Mouse (Mus musculus) T-helper 17 cell (primary cell): ENCODE results near the gene Rps12-ps3.

Experiments
- in situ Hi-C, 2 experiments: fragments of 300-600 bp; cut with MboI, MseI; formaldehyde crosslinking; loops; 1 replicate in 1 of 2; 2 replicates in 1 of 2; pipeline ENCODE4 v1.15.1; 2025; ENCODE audit warnings: high pct_unique_total_duplicates in 2 of 2

Gene Rps12-ps3

DNA sequence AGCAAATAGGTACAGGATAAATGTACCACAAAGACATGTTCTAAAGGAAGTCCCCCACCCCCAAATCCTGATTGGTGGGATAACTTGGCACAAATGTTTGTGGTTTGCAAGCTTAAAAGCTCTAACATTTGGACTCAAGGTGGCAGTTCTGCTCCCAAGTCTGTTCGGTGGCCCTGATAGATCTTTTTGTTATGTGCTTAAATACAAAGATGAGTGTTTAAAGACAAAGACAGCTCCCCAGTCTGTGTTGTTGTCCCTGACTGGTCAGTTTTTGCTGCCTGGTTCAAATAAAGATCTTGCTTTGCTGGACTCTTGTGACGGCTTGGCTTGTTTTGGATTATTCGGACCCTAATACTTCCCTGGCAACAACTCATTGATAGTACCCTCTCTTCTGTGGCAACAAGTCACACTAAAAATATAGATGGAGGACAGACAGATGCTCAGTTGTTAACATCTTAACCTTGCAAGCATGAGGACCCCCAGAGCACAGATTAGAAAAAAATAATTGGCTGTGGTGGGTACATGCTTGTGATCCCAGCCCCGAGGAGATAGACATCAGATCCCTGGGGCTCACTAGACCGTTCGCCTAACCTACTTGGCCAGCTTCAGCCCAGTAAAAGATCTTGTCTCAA lies 27.4 kb downstream of the Rps12-ps3 start:
- in situ Hi-C loops = loop anchor here (5.0 to 25.0 kb wide), 4 partner anchors 33 to 1737 kb away; partner anchors contain the start of genes Atrnl1 (in 1 of the 2) and Nanos1 (in 1 of the 2)

DNA sequence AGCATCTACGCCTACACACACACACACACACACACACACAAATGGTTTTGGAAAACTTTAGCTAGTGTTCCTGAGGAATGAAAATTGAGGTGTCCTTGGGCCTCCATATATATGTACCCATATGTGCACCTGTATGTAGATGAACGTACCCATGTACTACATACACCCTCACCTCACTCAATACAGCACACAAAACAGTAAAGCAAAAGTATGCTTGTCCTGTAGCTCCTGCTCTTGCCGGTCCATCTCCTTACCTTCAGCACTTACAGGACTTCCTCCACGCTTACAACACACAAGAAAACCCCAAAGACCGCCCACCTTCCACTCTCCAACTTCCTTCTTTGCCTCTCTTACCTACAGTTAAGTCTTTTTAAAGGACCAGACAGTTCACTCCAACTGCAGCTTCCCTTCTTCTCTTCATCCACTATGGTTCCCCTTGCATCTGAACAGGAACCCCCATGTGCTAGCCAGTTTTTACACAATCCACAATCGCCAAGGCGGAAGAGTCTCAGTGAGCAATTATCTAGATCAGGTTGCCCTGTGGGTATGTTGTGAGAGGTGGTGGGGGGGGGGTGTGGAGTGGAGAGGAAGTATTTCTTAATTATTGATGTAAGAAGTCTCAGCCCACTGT lies 28.3 kb downstream of the Rps12-ps3 start:
- in situ Hi-C loops = no loop called here

DNA sequence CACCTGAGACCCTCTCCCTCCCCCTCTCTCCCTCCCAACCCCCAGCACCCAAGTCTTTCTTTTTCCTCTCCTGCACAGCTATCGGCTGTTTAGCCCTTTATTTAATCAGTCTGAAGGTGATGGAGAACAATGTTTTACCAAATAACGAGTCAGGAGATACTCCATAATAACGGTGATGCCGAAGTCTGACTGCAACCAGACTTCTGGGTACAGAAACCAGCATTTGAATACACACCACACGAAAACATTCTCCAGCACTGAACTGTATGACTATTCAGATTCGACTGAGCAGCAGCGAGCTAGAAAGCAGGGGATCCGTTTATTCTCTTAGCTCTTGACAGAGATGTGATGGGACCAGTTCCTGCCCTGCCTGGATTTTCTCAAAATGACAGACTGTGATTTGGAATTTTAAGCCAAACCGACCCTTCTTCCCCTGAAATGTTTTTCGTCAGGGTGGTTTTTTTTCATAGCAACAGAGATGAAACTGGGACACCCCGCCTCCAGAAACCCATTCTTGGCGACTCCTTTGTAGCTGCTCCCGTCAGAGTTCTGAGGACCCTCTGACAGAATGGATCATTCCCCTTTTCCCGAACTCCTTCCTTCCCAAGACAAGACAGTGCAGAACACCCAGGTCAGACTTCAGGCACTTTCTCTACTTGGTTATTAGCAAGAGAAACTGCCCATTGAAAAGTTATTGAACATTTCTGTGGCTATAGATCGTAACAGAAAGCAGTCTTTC lies 29.2 kb downstream of the Rps12-ps3 start:
- in situ Hi-C loops = no loop called here

DNA sequence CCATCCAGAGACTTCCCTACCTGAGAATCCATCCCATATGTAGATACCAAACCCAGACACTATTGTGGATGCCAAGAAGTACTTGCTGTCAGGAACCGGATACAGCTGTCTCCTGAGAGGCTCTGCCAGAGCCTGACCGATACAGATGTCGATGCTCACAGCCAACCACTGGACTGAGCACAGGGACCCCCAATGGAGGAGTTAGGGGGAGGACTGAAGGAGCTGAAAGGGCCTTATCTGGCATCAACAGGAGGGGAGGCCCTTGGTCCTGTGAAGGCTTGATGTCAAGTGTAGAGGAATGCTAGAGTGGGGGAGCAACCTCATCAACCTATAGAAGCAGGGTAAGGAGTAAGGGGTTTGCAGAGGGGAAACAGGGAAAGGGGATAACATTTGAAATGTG lies 30.7 kb downstream of the Rps12-ps3 start:
- in situ Hi-C loops = no loop called here

DNA sequence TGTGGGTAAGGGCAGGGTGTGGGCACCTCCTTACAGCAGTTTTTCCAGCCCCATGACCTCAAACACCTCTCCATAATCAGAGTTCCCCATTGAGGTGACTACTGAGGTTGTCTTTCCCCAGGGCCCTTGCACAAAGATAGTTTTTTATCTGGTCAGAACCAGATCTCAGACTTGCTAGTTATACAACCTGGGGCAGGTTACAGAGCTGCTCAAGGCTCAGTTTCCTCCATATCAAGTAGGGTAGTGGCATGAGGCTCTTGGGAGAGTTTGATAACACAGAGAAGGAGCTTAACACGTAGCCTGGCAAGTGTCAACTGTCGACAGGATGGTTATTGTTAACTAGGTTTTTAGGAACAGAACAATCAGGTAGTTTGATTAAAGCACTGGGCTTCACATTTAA lies 32.8 kb downstream of the Rps12-ps3 start:
- in situ Hi-C loops = no loop called here

DNA sequence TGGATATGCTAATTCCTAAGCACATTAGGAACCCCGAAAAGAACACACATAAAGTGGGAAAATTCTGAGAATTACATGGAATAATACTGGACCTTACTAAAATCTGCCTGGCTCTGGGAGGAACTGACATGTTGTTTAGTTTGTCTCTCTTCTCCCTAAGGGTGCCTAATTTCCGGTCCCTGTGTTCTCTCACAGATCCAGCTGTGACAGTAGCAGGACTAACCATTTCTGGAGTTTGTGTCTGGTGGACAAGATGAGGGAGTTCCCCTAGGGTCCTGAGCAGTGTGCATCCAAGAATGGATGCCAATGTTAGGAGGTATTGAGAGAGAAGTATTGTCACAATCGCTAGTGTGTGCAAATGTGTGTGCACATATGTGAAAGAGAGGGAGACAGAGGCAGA lies 34.3 kb downstream of the Rps12-ps3 start:
- in situ Hi-C loops = no loop called here

DNA sequence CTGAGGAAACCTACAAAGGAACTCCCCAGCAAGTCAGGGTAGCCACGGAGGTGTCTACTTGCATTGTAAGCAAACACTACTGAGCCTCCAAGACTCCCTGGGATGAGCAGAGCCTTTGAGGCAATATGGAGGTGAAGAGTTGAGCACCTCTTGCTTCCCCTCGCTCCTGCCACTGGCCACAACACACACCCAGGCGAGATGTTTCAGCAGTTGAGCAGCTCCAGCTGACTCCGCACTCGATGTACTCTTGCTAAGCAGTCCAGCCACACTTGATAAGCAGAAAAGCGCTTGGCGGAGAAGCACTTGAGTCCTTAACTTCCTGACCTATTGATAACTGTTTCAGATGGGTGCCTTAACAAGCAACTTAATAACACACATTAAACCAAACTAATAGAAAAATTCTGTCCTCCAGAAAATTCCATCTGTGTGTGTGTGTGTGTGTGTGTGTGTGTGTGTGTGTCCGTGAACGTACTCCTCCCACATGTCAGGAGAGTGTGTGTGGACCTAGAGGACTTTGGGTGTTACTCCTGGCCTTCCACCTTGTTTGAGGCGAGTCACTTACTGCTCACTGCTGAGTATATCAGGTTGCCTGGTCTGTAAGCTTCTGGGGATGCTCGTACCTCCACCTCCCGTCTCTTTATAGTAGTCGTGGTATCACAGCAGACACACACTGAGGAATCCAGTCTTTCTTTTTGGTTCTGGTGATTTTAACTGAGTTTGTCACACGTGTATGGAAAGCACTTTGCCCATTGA lies 34.9 kb downstream of the Rps12-ps3 start:
- in situ Hi-C loops = no loop called here

DNA sequence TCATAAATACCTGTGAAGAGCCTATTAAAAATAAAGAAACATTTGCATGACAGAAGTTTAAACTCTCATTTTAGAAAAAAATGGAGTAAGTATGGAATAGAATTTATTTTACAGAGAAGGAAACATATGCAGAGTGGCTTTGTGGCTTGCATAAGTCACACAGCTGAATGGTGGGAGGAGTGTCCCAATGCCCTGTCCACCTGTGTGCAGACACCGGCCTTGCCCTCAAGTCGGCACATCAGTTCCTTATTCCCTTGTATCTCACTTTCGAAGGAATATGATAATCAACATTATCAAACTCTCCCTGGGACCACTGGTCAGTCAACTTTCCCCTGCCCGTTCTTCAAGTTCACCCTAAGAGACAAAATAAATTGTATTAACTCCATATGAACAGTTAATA lies 35.8 kb downstream of the Rps12-ps3 start:
- in situ Hi-C loops = no loop called here

DNA sequence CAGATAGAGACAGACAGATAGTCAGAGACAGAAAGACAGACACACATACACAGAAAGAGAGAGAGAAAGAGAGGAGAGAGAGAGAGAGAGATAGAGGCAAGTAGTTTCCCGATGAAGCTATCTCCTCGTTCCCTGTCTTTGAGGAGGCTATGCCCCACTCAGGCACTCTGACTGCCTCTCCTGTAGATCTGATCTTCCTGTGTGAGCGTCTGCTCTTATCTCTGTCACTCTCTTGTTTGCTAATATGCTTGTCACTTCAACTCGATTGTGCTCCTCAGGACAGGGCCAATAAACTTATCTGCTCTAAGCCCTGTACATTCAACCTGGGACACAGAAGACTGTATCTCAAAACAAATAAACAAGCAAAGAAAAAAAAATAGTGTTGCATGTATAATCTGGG lies 37.1 kb downstream of the Rps12-ps3 start:
- in situ Hi-C loops = no loop called here

DNA sequence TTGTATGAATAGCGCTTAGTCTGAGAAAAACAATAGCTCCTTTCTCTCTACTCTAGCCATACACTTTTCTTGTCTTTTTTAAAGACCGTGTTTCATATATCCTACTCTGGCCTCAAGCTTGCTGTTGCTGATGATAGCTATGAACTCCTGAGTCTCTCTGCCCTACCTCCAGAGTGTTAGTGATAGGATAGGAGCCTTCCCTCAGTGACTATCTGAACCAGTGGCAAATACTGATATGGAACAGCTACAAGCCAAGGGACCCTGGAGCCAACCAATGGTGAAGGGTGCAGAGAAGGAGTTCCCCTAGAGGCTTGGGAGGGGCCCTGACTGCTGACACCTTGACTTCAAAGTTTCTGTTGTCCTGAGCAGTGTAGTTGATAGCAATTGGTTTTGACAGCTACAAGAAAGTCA lies 38.4 kb downstream of the Rps12-ps3 start:
- in situ Hi-C loops = no loop called here

DNA sequence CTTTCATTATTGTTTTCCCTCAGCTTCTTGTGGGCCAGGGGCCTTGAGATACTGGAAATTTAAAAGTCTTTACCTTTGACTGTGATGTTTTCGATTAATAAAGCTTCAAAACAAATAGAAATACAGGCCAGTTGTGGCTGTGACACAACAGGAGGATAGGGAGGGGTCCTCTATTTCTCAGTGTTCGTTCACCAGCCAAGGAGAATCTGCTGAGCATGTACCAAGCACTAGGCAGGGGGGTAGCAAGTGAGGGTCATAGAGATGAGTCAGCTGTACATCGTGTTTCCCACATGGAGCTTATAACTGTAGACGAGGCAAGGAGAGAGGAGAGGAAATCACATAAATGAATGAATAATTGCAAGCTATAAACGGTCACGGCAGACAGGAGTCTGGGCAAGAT lies 40.6 kb downstream of the Rps12-ps3 start:
- in situ Hi-C loops = no loop called here

DNA sequence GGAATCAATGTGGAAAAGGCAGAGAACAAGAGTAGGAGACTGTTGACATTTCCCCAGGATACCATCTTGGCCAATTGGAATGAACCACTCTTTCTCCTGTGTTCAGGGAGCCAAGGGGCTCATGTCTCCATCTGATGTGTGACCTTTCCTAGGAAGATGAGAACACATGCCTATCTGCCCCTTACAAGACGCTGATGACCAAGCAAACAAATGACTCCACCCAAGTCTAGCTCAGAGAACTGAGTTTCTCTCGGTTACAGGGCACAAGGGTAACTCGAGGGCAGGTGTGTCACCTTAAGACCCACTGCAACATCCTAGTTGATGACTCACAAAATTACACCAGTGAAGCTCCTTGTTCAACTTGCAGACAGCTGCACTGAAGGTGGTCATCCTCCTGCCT lies 41.6 kb downstream of the Rps12-ps3 start:
- in situ Hi-C loops = no loop called here

DNA sequence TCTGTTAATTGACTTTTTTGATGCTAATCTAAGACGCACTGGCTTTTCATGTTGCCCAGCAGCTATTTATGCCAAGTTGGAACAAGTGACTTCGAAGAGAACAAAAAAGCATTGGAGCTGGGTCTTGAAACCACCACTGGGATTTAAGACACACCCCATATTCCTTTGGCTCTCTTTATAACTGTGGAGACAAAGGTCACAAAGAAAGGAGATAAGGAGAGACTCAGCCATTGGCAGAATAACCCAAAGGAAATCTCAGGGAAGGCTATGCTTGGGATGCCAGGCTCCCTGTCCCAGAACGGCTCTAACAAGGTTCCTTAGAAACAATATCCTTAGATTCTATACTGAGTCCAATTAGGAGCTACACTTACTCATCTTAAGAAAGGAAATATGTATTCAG lies 44.6 kb downstream of the Rps12-ps3 start:
- in situ Hi-C loops = no loop called here

DNA sequence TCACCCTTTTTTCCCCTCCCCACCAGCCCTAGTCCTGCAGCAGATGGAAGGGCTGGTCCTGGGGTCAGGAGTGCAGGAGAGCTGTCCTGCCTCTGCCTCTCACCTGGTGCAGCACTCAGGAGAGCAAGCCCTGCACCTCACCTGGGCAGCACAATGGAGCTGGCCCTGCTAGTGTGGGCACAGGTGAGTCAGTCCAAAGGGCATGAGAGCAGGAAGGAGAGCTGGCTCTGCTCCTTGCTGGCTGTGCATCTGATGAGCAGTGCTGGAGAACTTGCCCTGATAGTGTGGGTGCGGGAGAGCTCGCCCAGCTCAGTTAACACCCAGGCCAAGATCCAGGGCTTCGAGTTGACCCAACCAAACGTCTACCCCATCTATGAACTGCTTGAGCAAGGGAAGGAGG lies 45.8 kb downstream of the Rps12-ps3 start:
- in situ Hi-C loops = no loop called here

DNA sequence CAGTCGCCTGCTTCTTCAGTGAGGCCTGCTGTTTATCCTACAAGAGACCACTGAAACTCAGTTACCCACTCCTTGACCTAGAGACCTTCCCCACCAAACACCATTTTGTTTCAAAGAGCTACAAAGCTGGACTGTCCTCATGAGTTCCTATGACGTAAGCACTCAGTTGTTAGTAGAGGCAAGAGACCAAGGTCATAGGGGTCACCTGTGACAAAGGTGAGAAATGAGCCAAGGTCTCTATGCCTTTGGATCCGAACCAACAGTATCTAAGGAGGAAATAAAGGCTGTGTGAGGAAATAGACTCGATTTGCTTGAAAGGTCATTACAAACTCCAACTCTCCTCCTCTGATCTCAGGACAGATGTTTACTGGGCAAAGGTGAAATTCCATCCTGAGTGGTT lies 48.9 kb downstream of the Rps12-ps3 start:
- in situ Hi-C loops = no loop called here
